Mouse (Mus musculus): ENCODE results near the gene Ubqln4.
A peak's percentile ranks its signal among the peaks of the same experiment; 100 is the strongest.

Gene Ubqln4

DNA sequence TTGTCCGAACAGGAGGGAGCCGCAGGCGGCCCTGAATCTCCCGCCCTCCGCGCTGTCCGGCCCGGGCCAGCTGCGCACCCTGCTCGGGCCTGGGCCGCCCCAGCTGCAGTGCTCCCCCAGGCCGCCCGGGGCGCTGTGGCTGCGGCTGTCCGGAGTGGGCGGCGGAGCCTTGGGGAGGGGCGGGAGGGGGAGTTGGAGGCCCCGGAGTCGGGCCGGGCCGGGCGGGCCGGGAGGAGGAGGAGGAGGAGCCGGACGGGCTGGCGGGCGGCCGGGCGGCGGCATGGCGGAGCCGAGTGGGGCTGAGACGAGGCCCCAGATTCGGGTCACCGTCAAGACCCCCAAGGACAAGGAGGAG, at the start of gene Ubqln4:
Ubqln4 (plus strand) TSS at position 234 of the 355 bp plus-strand sequence.
- peak; percentile 94 for DNase-seq (ENCODE audit: low read depth, low spot score)

DNA sequence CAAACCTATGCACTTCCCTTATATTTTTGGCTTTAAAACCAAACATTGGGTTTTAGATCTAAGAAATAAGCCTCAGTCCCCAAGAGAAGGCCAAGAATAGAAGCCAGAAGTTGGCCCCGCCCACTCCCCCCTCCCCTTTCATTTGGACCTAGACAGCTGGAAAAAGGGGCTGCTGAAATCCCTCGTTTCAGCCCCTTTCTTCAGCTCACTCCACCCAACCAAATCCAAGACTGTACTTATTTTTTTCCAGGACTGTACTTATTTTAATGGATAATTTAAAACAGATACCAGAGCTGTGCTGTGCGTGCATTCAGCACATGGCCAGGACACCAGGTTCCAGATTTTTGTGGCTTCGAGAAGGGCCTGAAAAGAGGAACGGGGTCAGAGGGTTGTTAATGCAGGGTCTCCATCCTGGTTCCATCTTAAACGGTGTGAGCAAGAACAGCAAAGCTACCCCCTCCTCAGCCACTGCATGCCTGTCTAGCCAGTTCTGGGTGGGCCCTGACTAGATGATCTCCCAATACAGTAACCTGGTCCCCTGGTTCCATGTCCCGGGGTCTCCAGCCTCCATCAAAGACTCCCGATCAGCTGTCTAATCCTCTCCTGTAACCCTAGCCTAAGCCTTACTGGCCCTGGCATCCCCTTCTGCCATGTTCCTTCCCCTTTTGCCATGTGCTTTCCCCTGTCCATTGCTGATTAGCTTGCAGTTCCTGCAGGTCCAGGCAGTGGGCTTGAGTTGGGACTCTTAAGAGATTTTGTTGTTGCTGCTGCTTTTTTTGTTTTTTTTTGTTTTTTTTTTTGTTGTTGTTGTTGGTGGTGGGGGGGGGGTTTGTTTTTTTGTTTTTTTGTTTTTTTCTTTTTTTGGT, 49.4 kb upstream of the Ubqln4 start:
- no peak for DNase-seq (ENCODE audit: low read depth, low spot score)

DNA sequence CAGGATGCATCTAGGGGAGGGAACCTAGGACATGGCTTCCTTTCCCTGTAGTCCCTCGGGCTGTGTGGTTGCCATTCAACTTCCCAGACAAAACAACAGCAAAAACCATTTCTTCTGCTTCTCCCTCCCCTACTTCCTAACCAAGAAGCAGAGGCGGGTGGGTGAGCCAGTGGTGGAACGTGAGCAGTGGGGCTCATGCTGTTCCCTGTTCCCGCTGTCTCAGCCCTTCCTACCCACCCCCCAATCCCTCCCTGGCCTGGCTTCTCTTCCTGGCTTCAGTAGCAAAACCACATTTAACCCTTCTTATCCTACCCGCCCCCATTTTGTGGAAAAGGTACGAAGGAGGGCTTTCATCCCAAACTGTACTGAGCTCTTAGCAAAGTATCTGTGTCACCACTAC, 48.5 kb upstream of the Ubqln4 start:
- no peak for DNase-seq (ENCODE audit: low read depth, low spot score)

DNA sequence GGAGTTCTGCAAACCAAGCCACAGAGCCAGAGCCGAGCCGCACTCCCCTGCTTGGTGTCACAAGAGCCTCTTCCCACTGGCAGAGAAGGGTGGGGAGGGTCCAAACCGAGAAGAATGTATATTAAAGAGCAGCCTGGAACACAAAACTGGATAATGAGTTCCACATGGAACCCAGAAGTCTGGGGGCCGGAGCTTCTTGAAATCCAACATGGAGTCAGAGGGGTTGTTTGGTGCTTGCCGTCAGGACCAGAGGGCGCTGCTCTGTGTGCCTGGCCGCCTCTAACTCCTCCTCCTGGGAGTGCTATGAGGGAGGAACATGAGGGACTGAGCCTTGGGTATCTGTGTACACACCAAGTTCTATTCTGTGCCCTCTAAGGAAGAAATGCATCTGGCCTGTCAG, 47.8 kb upstream of the Ubqln4 start:
- DNase-seq (ENCODE audit: low read depth, low spot score): no peak

DNA sequence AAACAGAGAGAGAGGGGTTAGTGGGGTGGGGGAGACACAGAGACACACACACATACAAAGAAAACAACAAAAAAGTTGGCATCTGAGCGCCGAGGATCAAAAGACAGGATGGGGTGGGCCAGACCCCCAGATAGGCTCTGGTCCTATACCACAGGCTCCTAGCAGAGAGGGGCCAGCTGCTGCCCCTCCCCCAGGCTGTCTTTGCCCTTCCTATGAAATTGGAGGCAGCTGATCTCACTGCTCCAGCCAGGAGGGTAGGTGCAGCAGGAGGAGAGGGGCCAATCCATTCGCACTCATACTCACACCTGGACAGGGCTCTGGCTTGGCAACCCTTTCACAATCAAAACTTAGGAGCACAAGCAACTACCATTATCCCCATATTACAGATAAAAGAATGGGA, 44.3 kb upstream of the Ubqln4 start:
- no peak for DNase-seq (ENCODE audit: low read depth, low spot score)

DNA sequence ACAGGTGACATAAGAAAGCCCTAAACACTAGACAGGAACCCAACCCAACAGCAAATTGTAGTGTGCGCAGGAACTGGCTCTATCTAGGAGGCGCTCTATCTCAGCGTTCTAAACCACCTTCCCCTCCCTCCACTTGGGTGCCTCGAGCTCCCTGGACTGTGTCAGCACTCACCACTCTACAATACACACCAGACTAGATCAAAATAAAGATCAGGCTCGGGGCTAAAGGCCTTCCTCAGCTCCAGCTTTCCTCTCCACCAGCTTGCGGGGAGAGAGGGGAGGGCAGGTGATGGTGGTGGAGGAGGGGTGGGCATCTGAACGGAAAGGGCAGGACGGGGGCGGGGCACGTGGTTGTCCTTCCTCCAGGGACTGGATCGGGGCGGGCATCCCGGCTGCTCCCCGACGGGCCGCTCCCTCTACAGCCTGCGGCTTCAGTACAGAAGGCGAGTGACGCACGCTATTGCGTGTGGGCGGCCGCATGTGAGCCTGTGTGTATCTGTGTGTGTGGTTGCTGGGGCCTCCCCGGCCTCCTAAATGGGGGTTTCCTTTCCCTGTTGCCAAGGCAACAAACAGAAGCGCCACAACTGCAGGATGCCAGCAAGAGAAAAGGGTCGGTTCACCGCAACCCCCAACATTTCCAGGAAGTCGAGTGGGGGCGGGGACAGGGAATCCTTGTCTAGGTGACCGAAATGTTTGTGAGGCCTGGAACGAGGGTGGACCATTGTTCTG, 43.7 kb upstream of the Ubqln4 start, which contains the start of gene Lmna:
Lmna (minus strand) TSS at position 265 of the 729 bp plus-strand sequence.
- DNase-seq (ENCODE audit: low read depth, low spot score): peak; percentile 97

DNA sequence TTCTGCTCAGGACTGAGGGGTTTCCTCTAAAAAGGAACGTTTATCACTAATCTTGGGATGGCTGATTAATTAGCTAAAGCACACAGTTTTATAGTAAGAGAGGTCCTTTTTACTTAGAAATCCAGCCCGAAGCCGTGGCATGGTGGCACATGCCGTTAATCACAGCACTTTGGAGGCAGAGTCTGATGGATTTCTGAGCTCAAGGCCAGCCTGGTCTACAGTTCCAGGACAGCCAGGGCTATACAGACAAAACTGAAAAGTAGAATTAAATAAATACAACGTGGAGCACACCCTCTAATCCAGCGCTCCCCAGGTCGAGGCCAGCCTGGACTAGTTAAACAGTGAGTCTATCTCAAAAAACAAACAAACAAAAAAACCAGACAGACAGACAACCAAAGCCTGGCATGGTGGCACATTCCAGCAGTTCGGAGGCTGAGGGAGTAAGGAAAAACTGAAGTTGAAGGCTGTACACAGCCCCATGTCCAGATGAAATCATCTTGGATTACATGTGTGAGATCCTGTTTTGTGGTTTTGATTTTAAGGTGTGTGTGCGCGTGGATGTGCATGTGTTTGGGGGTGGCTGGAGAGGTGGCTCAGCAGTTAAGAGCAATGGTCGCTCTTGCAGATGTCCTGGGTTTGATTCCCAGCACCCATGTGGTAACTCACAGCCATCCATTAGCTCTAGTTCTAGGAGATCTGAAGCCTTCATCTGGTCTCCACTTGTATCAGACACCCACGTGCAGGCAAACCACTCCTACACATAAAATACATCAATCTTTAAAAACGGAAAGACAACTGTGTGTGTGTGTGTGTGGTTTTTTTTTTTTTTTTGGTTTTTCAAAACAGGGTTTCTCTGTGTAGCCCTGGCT, 42.9 kb upstream of the Ubqln4 start:
- DNase-seq (ENCODE audit: low read depth, low spot score): no peak

DNA sequence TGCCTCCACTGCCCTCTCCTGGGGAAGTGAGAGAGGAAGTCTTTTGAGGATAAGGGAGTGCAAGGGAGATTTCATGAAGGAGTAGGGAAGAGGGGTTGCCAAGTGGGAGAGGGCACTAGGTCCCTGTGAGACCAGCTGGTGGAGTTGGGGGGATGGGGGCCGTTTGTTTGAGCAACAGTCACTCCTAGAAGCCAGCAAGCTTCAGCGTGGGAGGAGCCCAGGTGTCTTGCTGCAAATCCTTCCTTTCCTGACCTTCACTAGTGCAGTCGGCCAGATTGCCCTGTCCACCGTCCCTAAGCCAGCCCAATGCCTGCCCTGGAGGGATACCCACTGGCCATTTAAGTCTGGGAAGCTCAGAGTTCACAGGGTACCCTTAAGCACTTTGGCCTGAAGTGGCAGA, 42.0 kb upstream of the Ubqln4 start:
- DNase-seq (ENCODE audit: low read depth, low spot score): no peak

DNA sequence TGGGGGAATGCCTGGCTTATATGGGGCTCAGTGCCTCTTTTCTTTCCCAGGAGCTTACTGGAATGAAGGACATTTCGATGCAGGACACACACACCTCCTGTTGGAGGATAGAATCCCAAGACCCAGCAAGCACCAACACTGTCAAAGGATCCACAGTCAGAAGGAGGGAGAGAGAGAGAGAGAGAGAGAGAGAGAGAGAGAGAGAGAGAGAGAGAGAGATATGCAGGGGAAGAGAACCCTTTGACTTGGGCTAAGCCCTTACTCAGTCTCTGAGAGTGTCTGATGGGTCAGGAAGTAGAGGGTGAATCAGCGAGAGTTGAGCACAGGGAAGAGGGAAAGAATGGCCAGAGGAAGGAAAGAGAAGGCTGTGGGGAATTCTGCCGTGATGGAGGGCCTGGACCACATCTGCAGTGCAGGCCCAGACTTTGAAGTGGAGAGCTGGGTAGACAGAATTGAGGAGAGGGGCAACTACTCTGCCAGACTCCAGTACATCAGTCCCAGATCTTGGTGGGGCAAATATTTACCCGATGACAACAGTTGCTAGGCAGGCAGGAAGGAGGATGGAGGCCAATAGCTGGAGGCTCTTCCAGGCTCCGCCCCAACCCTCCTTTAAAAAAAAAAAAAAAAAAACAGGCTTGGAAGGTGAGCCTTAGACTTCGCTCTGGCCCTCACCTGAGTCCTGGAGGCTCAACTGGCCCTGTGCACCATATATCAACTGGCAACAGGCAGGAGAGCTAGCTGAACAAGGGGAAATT, 41.2 kb upstream of the Ubqln4 start:
- DNase-seq (ENCODE audit: low read depth, low spot score): no peak

DNA sequence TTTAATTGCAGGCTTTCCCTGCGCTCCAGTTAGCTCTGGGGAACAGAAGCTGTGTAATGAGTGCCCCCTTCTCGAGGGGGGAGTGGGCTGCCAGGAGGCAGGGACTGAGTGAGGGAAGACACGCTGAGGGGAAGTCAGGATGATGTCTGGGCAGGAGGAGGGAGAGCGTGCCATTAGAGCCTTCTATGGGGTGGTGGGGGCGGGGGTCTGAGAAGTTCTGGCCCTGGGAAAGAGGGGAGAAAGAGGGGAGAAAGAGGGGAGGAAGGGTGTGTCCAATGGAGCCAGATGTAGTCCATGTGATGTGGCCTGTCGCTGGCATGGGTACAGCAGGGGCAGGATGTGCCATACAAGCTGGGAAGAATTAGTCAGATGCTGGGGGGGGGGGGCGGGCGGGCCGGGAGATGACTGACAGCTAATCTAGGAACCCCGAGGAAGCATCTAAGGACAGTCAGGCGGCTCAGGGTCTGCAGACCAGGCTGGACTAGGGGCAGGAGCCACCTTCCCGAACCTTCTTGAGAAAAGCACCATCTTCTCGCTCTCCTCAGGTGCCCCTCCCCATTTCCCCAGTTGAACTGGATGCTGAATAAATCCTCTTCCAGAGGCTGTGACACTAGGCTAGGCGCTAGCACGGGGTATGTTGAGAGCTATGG, 40.5 kb upstream of the Ubqln4 start:
- DNase-seq (ENCODE audit: low read depth, low spot score): no peak

DNA sequence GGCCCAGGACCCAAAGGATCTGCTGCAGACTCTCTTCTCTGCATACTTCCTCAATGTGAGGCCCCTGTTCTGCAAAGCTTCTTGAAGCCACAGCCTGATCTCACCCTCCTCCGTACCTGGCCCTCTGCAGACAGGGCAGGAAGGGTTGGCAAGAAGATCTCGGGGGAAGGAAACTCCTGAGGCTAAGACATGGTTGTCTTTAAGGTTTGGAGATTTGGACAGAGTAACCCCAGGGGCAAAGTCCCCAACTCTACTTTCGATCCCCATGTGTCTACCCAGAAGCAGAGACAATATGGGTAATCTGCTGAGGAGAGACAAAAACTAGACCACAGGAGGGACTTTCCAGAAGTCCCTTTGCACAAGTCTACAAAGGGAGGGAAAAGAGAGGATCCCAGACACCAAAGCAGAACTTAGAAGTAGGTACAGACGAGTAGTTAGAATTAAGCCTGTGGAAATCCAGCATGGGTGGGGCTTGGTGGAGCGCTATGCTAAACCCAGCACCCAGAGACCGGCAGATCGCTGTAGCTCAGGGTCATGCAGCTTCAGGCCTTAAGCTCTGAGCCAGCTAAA, 39.9 kb upstream of the Ubqln4 start:
- no peak for DNase-seq (ENCODE audit: low read depth, low spot score)

DNA sequence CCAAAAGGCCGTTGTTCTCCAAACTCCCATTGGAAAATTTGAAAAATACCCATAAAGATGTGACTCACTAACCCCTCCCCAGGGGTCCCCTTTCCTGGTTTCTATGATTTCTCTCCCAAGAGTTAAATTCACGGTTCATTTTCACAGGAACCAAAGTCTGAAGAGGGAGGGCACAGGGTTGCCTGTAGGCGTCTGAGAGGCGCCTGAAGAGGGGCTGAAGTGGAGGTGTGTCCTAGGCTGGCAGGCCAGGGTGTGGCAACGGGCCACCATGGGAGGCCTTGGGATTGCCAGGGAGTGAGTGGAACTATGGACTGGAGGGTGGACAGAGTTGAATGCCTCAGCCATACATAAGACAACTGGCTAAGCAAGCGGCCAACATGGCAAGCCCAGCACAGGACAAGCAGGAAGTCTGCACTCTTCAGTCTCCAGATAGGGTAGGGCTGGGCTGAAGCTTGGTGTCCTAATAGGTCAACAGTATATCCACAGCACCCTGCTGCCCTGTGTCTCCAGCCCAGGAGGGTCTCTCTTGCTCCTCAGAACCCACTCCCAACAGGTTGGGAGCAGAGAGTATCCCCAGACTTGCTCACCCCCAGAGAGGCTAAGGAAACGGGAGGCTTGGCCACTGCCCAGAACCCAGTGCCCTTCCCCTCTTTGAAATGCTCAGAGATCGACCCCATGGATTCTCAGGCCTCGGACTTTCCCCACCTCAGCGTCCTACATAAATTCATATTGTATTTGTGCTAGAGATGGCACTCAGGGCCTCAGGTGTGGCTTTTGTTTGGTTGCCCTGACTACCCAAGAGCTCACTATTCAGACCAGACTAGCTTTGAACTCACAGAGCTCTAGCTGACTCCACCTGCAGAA, 39.1 kb upstream of the Ubqln4 start:
- no peak for DNase-seq (ENCODE audit: low read depth, low spot score)

DNA sequence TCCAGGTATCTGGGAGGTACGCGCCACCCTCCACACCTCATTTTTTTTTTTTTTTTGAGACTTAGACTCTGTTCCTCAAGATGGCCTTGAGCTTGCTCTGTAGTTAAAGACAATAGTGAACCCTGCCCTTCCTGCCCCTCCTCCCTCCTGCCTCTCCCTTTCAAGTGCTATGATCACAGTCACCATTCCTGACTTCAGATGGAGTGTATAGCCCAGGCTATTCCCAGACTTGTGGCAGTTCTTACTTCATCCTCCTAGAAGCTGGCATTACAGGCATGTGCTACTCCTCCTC, 38.5 kb upstream of the Ubqln4 start:
- DNase-seq (ENCODE audit: low read depth, low spot score): no peak

DNA sequence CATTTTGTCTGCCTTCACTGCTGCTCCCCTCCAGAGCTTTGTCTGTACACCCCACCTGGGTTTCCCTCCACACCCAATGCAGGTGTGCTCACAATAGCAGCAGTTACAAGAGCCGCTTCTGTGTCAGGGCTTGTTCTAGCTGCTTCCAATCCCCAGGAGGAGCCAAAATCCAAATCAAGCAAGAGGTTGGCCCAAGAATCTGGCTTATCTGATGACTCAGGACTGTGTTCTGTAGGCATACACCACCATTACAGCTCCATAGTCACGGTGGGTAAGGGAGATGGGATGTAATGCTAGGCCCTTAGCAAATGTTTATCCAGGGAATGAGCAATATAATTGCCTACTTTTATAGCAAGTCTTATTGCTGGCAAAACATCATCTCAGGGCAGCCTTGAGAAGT, 37.2 kb upstream of the Ubqln4 start:
- no peak for DNase-seq (ENCODE audit: low read depth, low spot score)

DNA sequence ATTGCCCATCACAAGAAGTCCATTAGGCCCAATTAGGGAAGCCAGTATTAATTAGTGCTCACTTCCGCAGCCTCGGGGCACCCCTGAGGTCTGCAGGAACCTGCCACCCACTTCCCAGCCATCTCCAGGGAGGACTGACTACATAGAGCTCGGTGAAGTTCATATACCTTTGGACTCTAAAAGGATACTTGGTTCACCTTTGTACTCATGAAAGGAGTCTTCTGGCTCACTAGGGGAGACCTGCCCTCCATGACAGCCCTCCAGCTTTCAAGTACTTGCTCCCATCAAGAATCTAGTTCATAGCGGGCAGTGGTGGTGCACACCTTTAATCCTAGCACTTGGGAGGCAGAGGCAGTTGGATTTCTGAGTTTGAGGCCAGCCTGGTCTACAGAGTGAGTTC, 35.1 kb upstream of the Ubqln4 start:
- no peak for DNase-seq (ENCODE audit: low read depth, low spot score)

DNA sequence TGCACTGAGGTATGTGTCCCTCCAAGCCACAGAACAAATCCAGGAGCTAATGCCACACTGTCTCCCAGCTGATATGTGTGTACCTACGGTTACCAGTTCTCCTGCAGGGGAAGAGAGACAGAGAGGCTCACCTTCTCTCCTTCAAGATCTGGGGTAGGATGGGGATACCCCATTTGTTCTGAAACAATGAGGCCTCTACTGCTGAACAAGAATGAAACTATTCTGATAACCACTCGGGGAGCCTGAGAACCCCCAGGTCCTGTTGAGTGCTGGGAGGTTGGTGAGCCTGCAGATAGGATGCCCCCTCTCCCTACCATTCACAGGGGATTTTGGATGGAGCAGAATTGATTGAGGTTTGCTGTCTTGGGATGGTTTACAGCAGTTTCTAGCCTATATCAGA, 33.5 kb upstream of the Ubqln4 start:
- DNase-seq (ENCODE audit: low read depth, low spot score): no peak

DNA sequence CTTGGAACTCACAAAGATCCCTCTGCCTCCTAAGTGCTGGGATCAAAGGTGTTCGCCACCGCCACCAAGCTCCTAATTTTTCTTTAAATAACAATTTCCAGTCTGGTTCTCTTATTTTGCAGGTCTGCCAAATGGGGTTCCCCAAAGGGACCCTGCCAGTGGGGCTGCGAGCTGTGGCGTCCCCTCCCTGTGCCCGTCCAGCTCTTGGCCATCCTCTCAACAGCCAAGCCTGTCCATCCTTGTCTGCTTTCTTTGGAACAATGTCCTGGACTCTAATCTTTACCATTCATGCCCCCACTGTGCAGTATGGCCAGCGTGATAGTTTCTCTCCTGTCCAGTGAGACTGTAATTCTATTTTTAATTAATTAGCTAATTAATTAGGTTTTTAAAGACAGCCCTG, 32.4 kb upstream of the Ubqln4 start:
- DNase-seq (ENCODE audit: low read depth, low spot score): no peak

DNA sequence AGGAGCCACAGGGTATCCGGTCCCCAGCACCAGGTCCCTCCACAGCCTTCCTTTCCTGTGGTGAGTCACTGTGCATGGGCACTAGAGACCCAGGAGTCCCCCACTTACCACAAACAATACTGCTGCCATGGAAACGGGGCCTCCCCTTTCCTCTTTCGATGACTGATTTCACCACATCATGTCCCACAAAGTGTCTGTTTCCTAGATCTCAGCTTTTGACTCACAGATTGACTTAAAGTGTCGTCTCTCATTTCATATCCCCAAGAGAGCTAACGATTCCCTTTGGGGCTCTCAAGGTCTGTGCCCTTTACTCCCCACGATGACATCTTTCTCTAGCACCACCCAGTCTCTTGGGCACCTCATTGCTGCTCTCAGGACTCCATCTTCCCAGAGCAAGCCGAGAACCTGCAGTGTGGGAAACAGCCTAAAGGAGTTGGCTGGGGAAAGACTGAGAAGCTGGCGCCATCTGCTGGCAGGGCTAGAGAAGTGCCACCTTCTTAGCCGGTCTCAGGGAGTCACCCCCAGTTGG, 31.7 kb upstream of the Ubqln4 start:
- DNase-seq (ENCODE audit: low read depth, low spot score): peak; percentile 76

DNA sequence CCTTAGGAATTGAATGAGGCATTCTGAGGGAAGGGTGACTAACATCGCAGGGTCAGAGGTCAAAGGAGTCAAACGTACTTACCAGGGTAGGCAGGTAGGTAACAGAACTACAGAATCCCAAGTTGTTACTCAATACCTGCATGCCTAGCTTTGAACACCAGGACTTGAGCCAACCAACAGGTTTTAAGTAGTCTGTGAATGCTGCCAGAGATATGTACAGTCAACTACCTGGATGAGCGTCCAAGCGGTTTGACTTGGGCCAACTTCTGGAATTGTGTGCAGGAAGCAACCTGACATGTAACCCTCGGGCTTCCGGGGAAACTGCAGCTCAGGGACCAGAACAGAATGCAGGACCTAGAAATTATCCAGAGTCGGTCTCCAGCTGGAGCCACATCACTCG, 30.5 kb upstream of the Ubqln4 start:
- no peak for DNase-seq (ENCODE audit: low read depth, low spot score)

DNA sequence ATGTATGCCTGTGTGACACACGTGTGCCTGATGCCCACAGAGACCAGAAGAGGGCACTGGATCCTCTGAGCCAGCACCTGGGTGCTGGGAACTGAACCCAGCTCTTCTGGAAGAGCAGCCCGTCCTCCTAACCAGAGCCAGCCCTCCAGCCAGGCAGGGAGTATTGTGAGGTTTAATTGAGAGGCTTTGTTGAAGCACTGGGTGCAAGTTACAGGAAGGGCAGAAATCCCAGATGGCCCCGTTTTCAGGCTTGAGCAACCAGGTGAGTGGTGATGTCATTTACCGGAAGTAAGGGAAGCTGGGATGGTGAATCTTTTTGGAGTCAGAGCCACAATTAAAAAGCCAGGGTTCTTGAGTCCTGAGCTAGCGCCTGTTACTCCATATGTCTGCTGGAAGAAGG, 28.5 kb upstream of the Ubqln4 start:
- DNase-seq (ENCODE audit: low read depth, low spot score): no peak
